In genomic region chr14:116590111-116590510, GRCm38 (mm10) we compare ENCODE assay signal across 23 mouse cellular contexts.
"Had no signal": no experiment of that assay in that cellular context is flagged by ENCODE, and none has a peak within 500 bp of the region (broad histone marks: within the 10 kb centered on the region; RNA-seq: fewer than 3 reads in every experiment).

No protein-coding gene starts in this region.

- H3K9ac ChIP-seq: limb, embryonic 13.5 days; liver, embryonic 12.5 days; liver, embryonic 15.5 days; lung, embryonic 15.5 days; midbrain, embryonic 15.5 days; neural tube, embryonic 12.5 days; neural tube, embryonic 15.5 days had no signal

- H3K4me2 ChIP-seq: limb, embryonic 13.5 days; liver, embryonic 12.5 days; liver, embryonic 15.5 days; lung, embryonic 15.5 days; midbrain, embryonic 15.5 days; neural tube, embryonic 12.5 days; neural tube, embryonic 15.5 days had no signal

- ATAC-seq: liver, embryonic 12.5 days; midbrain, embryonic 15.5 days had no signal

- H3K4me1 ChIP-seq: limb, embryonic 10.5 days; limb, embryonic 13.5 days; liver, embryonic 12.5 days; liver, embryonic 15.5 days; lung, embryonic 15.5 days; megakaryocyte, embryonic 14.5 days; midbrain, embryonic 10.5 days; midbrain, embryonic 15.5 days; neural tube, embryonic 12.5 days; neural tube, embryonic 15.5 days had no signal

- H3K27ac ChIP-seq: kidney, postnatal 0 days; limb, embryonic 10.5 days; limb, embryonic 13.5 days; liver, embryonic 12.5 days; liver, embryonic 15.5 days; lung, embryonic 15.5 days; midbrain, embryonic 10.5 days; midbrain, embryonic 15.5 days; neural tube, embryonic 12.5 days; neural tube, embryonic 15.5 days; stomach, postnatal 0 days had no signal

- H3K4me3 ChIP-seq: limb, embryonic 10.5 days; limb, embryonic 13.5 days; liver, embryonic 12.5 days; liver, embryonic 15.5 days; lung, embryonic 15.5 days; megakaryocyte, embryonic 14.5 days; midbrain, embryonic 10.5 days; midbrain, embryonic 15.5 days; neural tube, embryonic 12.5 days; neural tube, embryonic 15.5 days had no signal

- H3K9me3 ChIP-seq: limb, embryonic 10.5 days; limb, embryonic 13.5 days; liver, embryonic 12.5 days; liver, embryonic 15.5 days; lung, embryonic 15.5 days; megakaryocyte, embryonic 14.5 days; midbrain, embryonic 10.5 days; midbrain, embryonic 15.5 days; neural tube, embryonic 12.5 days; neural tube, embryonic 15.5 days had no signal

- DNase-seq: kidney, postnatal 25 days; liver; lung, adult 18-20 months; lung, postnatal 10 days; lung, postnatal 36 days; right cerebral cortex, adult 18-20 months; right cerebral cortex, postnatal 14 days; right cerebral cortex, postnatal 4 days; thymus, adult 2 months; thymus, postnatal 14 days; thymus, postnatal 4 days had no signal

- H3K36me3 ChIP-seq: limb, embryonic 10.5 days; limb, embryonic 13.5 days; liver, embryonic 12.5 days; liver, embryonic 15.5 days; lung, embryonic 15.5 days; midbrain, embryonic 10.5 days; midbrain, embryonic 15.5 days; neural tube, embryonic 12.5 days; neural tube, embryonic 15.5 days had no signal

- H3K27me3 ChIP-seq: limb, embryonic 13.5 days; liver, embryonic 12.5 days; liver, embryonic 15.5 days; lung, embryonic 15.5 days; megakaryocyte, embryonic 14.5 days; midbrain, embryonic 15.5 days; neural tube, embryonic 12.5 days; neural tube, embryonic 15.5 days had no signal
